Mouse (Mus musculus) C2C12 (cell line): ENCODE results near the gene Grid2. TPM values are rescaled to one million over a fixed set of nuclear protein-coding genes. Genes with fewer than 3 reads are reported as not detected.

ENCODE experiments used
- H3K27me3 ChIP-seq: one replicate; pipeline ENCODE4 v1.6.1; 2011; ENCODE audit not compliant: control insufficient read depth, insufficient read depth, insufficient read length
- H3K36me3 ChIP-seq: one replicate; pipeline ENCODE4 v1.6.1; 2011; ENCODE audit not compliant: control insufficient read depth, insufficient read depth
- H3K4me3 ChIP-seq: one replicate; pipeline ENCODE4 v1.5.1; 2011; ENCODE audit warnings: mild to moderate bottlenecking, control low read depth; ENCODE audit not compliant: poor library complexity, insufficient read depth, severe bottlenecking
- H3K79me2 ChIP-seq: one replicate; pipeline ENCODE4 v1.6.1; 2011; ENCODE audit not compliant: control insufficient read depth, insufficient read depth
- H3K79me3 ChIP-seq: one replicate; pipeline ENCODE4 v1.6.1; 2011; ENCODE audit warnings: low read depth, control low read depth
- H3ac ChIP-seq: one replicate; pipeline ENCODE3; 2011; ENCODE audit warnings: low read depth; ENCODE audit not compliant: control insufficient read depth, insufficient read length
- CEBPB ChIP-seq: IDR thresholded peaks from one replicate; pipeline ENCODE4 v1.6.1; 2011; ENCODE audit warnings: low read depth, mild to moderate bottlenecking, control low read depth, moderate library complexity
- CTCF ChIP-seq: IDR thresholded peaks from one replicate; pipeline ENCODE4 v1.5.1; 2011; ENCODE audit not compliant: control insufficient read depth, insufficient read depth, insufficient read length
- FOSL1 ChIP-seq: IDR thresholded peaks from one replicate; pipeline ENCODE4 v1.8.0; 2011; ENCODE audit warnings: mild to moderate bottlenecking, low read length; ENCODE audit not compliant: poor library complexity, insufficient read depth, severe bottlenecking
- MAX ChIP-seq: IDR thresholded peaks from one replicate; pipeline ENCODE4 v1.6.1; 2011; ENCODE audit warnings: mild to moderate bottlenecking, control low read depth
- MYOD1 ChIP-seq: IDR thresholded peaks from one replicate; pipeline ENCODE4 v1.6.1; 2011; ENCODE audit warnings: low read depth; ENCODE audit not compliant: control insufficient read depth, insufficient read length
- MYOG ChIP-seq: IDR thresholded peaks from one replicate; pipeline ENCODE4 v1.6.1; 2011; ENCODE audit not compliant: control insufficient read depth, insufficient read length; ENCODE audit errors: extremely low read depth
- USF1 ChIP-seq: IDR thresholded peaks from one replicate; pipeline ENCODE4 v1.6.1; 2011; ENCODE audit warnings: low read depth, mild to moderate bottlenecking, control low read depth, moderate library complexity
- polyA plus RNA-seq: library from polyadenylated mRNA; unstranded; fragments of >200 nt; fragmentation: generic; extraction: Trizol; gene quantifications from one replicate; pipeline ENCODE4 v1.2.1, GENCODE M21; 2012; ENCODE audit warnings: missing spikeins

The Grid2 gene
- polyA plus RNA-seq, 1 experiment = not detected

DNA sequence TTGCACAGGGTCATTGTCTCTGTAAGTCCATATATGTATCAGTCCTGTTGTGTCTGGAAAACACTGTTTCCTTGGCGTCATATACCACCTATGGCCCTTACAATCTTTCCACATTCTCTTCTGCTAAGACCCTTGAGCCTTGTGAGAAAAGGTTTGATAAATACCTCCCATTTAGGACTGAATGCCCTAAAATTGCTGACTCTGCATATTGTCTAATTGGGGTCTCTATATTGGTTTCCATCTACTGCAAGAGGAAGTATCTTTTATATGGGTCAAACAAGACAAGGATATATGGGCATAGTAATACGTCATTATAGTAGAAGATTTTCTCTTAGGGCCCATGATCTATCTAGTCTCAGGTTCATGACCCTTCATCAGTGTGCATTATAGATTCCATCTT, 1008.5 kb downstream of the Grid2 start:
- no peak for TF ChIP-seq FOSL1
- no peak for TF ChIP-seq MYOG
- TF ChIP-seq CEBPB = no peak
- TF ChIP-seq MYOD1 = no peak
- no peak for TF ChIP-seq USF1
- no peak for TF ChIP-seq CTCF
- TF ChIP-seq MAX = no peak
- no peak overlapping the region for H3K4me3 ChIP-seq
- H3K79me2 ChIP-seq = no peaks in the 10 kb centered on the region
- H3K27me3 ChIP-seq = no peaks in the 10 kb centered on the region
- H3K79me3 ChIP-seq = no peaks in the 10 kb centered on the region
- H3K36me3 ChIP-seq = no peaks in the 10 kb centered on the region
- H3ac ChIP-seq = no peak overlapping the region

DNA sequence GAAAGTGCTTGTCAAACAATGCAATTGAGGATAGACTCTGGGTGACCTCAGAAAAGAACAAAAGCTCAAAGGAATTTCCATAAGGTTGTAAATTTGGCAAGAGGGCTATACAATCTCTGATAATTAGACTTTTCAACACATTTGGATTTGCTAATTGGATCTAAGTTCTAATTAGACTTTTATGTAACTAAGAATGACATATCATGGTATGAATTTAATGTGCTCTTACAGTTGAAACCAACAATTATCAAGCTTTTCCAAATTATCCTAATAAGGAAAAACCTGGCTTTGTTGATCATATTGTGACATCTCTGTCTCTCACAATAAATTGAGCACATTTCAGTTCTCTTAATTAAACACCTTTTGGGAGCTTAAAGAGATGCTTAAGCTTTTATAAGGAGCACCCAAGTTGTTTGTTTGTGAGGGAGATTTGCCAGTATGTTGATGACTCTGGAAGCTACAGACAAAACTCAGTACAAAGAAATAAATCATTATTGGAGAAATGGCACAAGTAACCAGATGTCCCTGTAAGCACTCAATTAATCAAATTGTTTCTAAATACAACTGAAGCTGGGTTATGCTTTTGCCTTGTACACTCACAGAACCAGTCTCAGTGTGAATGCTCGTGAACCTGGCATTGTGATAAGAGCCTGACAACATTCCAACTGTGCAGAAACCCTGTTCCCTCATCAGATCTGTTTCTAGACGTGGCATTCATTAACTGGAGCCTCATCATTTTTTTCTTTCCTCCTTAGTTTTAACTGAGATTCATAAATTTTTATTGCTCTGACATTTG, 1018.8 kb downstream of the Grid2 start:
- no peak overlapping the region for H3K4me3 ChIP-seq
- no peak for TF ChIP-seq FOSL1
- TF ChIP-seq MYOD1 = no peak
- no peak for TF ChIP-seq CTCF
- no peak for TF ChIP-seq MYOG
- no peak for TF ChIP-seq MAX
- no peak for TF ChIP-seq CEBPB
- no peak for TF ChIP-seq USF1
- H3K27me3 ChIP-seq = no peaks in the 10 kb centered on the region
- H3ac ChIP-seq = no peak overlapping the region
- no peaks in the 10 kb centered on the region for H3K79me3 ChIP-seq
- no peaks in the 10 kb centered on the region for H3K79me2 ChIP-seq
- no peaks in the 10 kb centered on the region for H3K36me3 ChIP-seq

DNA sequence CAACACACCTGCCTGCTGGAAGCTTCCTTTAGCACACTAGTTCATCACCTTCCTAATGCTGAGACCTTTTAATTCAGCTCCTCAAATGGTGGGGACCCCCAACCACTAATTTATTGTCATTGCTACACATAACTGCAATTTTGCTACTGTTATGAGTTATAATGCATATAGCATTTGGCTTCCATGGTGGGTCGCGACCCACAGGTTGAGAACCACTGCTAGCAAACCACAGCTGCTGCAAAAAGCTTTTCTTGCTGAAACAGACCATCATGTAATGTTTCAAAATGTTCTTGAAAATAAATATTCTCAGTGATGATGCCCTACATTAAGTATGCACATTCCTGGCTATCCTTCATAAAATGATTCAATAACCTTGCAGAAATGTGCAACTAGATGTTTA, 1024.3 kb downstream of the Grid2 start:
- H3K27me3 ChIP-seq = no peaks in the 10 kb centered on the region
- H3K36me3 ChIP-seq = no peaks in the 10 kb centered on the region
- no peak for TF ChIP-seq FOSL1
- no peak for TF ChIP-seq MAX
- TF ChIP-seq MYOG = no peak
- TF ChIP-seq MYOD1 = no peak
- TF ChIP-seq CTCF = no peak
- TF ChIP-seq USF1 = no peak
- TF ChIP-seq CEBPB = no peak
- H3K79me3 ChIP-seq = no peaks in the 10 kb centered on the region
- no peak overlapping the region for H3ac ChIP-seq
- H3K4me3 ChIP-seq = no peak overlapping the region
- H3K79me2 ChIP-seq = no peaks in the 10 kb centered on the region

DNA sequence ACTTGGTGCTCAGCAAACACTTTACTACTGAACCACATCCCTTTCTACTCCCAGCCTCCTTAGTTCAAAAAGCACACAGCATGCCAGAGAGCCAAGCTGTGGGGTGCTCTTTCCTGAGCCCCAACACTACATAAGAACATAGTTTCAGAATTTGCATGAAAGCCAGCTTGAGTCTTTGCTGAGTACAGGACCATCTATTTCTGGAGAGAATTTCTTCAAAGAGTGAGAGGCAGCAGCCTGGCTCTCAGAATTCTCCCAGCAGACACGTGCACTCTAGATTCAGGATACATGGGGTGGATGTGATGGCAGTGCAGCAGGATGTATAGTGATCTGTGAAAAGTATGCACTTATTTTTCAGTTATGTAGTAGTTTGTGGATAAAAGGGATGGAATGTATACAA, 1038.1 kb downstream of the Grid2 start:
- H3K79me3 ChIP-seq = no peaks in the 10 kb centered on the region
- TF ChIP-seq MYOG (no peak), CEBPB (no peak), MYOD1 (no peak)
- no peak overlapping the region for H3K4me3 ChIP-seq
- no peaks in the 10 kb centered on the region for H3K36me3 ChIP-seq
- H3K79me2 ChIP-seq = no peaks in the 10 kb centered on the region
- no peaks in the 10 kb centered on the region for H3K27me3 ChIP-seq
- no peak overlapping the region for H3ac ChIP-seq

DNA sequence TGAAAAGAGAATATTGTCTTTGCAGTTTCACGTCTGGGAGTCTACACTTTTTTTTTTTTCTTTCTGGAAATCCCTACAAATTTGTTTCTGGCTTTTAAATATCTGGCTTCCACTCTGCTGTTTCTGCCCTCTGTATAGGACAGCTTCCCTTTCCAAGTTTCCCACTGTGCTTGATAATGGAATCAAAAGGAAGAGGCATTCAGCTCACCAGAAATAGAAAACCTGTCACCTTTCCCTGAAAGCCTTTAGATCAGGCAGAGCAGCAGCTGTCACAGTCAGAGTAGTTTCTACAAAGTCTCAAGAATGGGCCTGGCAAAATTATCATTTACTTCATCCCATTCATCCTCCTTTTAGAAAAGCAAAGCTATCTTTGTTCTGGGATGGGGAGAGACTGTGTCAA, 1042.0 kb downstream of the Grid2 start:
- H3K27me3 ChIP-seq = no peaks in the 10 kb centered on the region
- H3K79me3 ChIP-seq = no peaks in the 10 kb centered on the region
- no peak overlapping the region for H3ac ChIP-seq
- no peaks in the 10 kb centered on the region for H3K79me2 ChIP-seq
- TF ChIP-seq CEBPB (no peak), MYOG (no peak), MYOD1 (no peak), MAX (no peak), CTCF (no peak), USF1 (no peak), FOSL1 (no peak)
- H3K4me3 ChIP-seq = no peak overlapping the region
- no peaks in the 10 kb centered on the region for H3K36me3 ChIP-seq
